Mouse (Mus musculus): ENCODE measurements around the gene Atp6v1fnb. TPM values are rescaled to one million over a fixed set of nuclear protein-coding genes. Genes with fewer than 3 reads are reported as not detected.

The Atp6v1fnb gene
- polyA plus RNA-seq, 1 experiment: not detected

DNA sequence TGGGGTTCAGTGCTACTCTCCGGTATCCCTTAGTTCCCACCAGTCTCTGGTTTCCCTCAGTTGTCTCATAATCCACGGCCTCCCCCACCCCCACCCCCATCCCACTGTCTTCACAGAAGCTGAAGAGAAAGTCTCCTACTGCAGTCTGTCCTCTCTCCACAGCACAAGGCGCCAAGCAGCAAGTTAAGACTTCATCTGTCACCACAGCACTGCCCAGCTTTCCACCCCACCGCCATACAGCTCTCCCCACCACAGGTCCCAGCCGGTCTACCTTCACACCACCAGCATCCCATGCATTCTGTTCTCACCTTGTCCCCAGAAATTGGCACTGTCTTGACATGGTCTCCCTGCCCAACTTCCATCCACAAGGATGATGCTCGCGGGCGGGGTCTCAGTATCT lies 35.6 kb downstream of the Atp6v1fnb start:
- TF ChIP-seq POLR2A (IDR thresholded peaks at IDR 0.05; ENCODE audit: insufficient read depth, low read depth, low read length) (no peak), CTCF (IDR thresholded peaks at IDR 0.05; ENCODE audit: insufficient read depth, low read depth, low read length) (no peak)
- 46% methylated on average over 8 of the region's 8 CpGs for WGBS
- Histone ChIP-seq H3K27ac (ENCODE audit: insufficient read depth, low read depth, low read length) (no peak overlapping the region), H3K4me1 (ENCODE audit: control insufficient read depth, insufficient read depth, low read length) (peaks cover 7% of the 10 kb centered on the region), H3K4me3 (ENCODE audit: insufficient read depth, low read depth, low read length) (no peak overlapping the region)

DNA sequence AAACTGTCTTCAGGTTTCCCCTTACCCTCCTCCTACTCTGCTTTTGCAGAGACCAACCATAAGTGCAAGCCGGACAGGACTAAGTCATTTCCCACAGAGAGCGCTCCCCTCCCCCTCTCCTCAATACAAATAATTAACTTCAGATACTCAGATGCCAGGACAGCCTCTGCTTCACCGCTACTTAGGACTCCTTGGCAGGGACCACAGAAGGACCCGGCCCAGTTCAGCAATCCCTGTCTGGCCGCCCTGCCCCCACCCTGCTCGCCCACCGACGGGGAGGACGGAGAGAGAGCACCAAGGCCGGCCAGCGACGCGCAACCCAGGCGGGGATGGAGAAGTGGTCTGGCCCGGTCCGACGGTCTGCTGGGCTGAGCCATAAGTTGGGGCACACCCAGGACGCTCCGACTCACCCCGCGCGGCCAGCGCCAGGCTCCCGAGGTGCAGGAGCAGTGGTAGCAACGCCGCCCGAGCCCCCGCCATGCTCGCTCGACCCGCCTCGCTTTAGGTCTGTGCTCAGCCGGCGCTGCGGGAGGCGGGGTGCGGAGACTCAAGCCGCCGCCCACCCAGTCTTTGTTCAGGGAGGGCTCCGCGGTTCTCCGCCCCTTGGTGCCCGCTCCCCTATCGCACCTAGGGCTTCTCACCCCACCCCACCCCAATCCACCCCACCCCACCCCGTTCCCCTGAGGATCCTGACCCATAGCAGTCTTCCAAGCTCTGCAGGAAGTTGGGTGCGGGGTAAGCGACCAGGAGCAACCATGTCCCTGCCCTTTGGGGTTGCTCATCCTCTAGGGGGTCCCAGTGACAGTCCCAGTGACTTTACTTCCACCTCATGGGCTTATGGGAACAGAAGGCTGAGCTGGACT lies 36.4 kb downstream of the Atp6v1fnb start, which contains the start of gene Kcp:
Kcp (minus strand) TSS at position 506 of the 863 bp plus-strand sequence.
- Histone ChIP-seq H3K4me3 (ENCODE audit: insufficient read depth, low read depth, low read length) (peak within 1 kb of the TSS; percentile 35), H3K27ac (ENCODE audit: insufficient read depth, low read depth, low read length) (no peak within 1 kb of the TSS), H3K4me1 (ENCODE audit: control insufficient read depth, insufficient read depth, low read length) (peaks cover 7% of the 10 kb centered on the region)
- 3% methylated on average over 47 of the region's 47 CpGs for WGBS
- TF ChIP-seq CTCF (IDR thresholded peaks at IDR 0.05; ENCODE audit: insufficient read depth, low read depth, low read length) (no peak), POLR2A (IDR thresholded peaks at IDR 0.05; ENCODE audit: insufficient read depth, low read depth, low read length) (no peak)

DNA sequence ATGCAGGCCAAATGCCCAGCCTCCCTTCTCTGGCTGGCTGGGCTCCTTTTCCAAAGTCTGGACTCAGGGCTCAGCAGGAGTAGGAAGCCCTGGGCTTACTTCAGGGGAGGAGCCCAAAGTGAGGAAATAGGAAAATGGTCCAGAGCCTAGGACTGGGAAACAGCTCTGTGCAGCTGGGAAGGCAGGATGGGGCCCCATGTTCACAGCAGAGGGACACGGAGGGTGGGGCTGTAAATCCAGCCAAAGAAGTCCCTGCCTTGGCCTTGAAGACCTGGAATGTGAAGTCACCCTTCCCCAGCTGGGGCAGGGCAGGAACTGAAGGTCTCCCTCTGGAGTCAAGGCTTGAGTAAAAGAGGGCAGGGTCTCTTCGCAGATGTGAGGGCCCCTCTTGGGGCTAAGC lies 37.8 kb downstream of the Atp6v1fnb start:
- WGBS: 71% methylated on average over 2 of the region's 2 CpGs
- H3K4me3 ChIP-seq (ENCODE audit: insufficient read depth, low read depth, low read length): no peak overlapping the region
- H3K4me1 ChIP-seq (ENCODE audit: control insufficient read depth, insufficient read depth, low read length): peaks cover 11% of the 10 kb centered on the region
- no peak overlapping the region for H3K27ac ChIP-seq (ENCODE audit: insufficient read depth, low read depth, low read length)
- TF ChIP-seq POLR2A (IDR thresholded peaks at IDR 0.05; ENCODE audit: insufficient read depth, low read depth, low read length) (no peak), CTCF (IDR thresholded peaks at IDR 0.05; ENCODE audit: insufficient read depth, low read depth, low read length) (no peak)

DNA sequence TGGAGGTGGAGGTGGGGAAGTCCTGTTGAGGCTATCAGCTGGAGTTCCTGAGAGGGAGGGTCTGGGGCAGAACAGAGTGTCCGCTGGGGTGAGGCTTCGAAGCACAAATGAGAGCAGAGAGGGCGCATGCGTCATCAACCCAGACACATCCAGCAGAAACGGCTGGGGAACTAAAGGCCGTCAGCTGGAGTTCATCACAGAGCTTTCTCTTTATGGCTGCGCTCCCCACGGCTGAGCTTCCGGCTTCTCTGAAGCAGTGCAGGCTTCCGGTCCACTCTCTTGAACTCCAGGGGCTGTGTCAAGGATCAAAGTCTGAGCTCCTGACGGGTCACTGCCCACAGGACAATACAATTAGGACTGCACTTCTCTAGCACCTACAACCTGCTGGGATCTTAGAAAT lies 42.0 kb downstream of the Atp6v1fnb start:
- peaks cover 4% of the 10 kb centered on the region for H3K4me1 ChIP-seq (ENCODE audit: control insufficient read depth, insufficient read depth, low read length)
- 0 out of 2 replicates have a peak overlapping the region, but pooled peaks have one; percentile 18 for H3K4me3 ChIP-seq (ENCODE audit: insufficient read depth, low read depth, low read length)
- H3K27ac ChIP-seq (ENCODE audit: insufficient read depth, low read depth, low read length): no peak overlapping the region
- TF ChIP-seq CTCF (IDR thresholded peaks at IDR 0.05; ENCODE audit: insufficient read depth, low read depth, low read length): no peak
- no peak for TF ChIP-seq POLR2A (IDR thresholded peaks at IDR 0.05; ENCODE audit: insufficient read depth, low read depth, low read length)
- WGBS: 1% methylated on average over 11 of the region's 11 CpGs

DNA sequence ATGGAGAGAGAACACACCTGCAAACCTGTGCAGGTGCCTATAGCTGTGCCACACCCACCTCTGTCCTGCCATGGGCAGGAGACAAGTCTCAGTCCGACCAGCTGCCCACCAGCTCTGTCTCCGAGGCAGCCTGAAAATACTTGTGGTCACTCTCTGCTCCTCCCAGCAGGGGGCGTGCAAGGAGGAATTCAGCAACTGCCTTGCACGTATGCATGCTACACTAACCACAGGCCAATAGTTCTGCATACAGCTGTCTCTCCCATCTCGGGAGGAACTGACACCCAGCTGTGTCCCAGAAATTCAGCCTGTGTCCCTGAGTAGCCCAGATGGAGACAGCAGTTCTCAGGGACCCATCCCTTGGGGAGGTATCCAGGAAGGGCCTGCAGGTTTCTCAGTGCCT lies 45.9 kb downstream of the Atp6v1fnb start:
- 15% methylated on average over 5 of the region's 5 CpGs for WGBS
- Histone ChIP-seq H3K27ac (ENCODE audit: insufficient read depth, low read depth, low read length) (no peak overlapping the region), H3K4me1 (ENCODE audit: control insufficient read depth, insufficient read depth, low read length) (peaks cover 4% of the 10 kb centered on the region), H3K4me3 (ENCODE audit: insufficient read depth, low read depth, low read length) (no peak overlapping the region)
- TF ChIP-seq POLR2A (IDR thresholded peaks at IDR 0.05; ENCODE audit: insufficient read depth, low read depth, low read length) (no peak), CTCF (IDR thresholded peaks at IDR 0.05; ENCODE audit: insufficient read depth, low read depth, low read length) (peak; percentile 59; the same call in 1 of the 2 replicates)

DNA sequence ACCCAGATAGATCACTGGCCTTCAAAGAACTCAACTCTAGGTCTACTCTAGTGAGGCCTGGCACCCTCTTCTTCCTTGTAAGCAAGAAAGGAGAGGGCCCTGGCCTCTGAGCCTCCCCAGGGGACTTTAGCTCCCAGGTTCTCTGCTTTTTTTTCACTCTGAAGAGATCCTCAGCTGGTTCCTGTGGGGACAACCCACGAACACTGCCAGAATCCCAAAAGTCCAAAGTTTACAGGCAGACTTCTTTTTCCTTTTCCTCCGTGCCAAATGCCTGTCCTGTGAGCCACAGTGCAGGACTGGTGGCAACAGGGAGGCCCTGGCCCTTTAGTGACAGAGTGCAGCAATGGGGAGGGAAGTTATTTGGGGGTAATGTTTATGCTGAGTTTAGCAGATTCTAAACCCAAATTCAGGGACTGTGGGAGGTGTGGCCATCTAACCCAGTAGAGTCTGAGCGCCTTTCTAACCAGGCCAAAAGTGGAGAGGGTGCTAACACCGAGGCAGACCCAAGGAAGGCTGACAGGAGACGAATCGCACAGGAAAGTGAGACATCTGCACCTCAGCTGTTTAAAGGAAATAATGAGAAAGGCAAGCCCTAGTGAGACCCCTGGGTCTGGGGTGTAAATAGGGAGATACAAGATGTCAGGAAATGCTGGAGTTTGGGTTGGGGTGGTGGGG lies 51.5 kb downstream of the Atp6v1fnb start:
- WGBS: 81% methylated on average over 6 of the region's 6 CpGs
- no peak overlapping the region for H3K27ac ChIP-seq (ENCODE audit: insufficient read depth, low read depth, low read length)

More for the DNA sequence above, 51.5 kb downstream of the Atp6v1fnb start:
- peaks cover 13% of the 10 kb centered on the region for H3K4me1 ChIP-seq (ENCODE audit: control insufficient read depth, insufficient read depth, low read length)
- H3K4me3 ChIP-seq (ENCODE audit: insufficient read depth, low read depth, low read length): no peak overlapping the region
- TF ChIP-seq POLR2A (IDR thresholded peaks at IDR 0.05; ENCODE audit: insufficient read depth, low read depth, low read length): no peak
- no peak for TF ChIP-seq CTCF (IDR thresholded peaks at IDR 0.05; ENCODE audit: insufficient read depth, low read depth, low read length)

Other genes starting within 250 kb of the Atp6v1fnb start
- gene Hilpda, start 198.9 kb upstream of the Atp6v1fnb start, polyA plus RNA-seq (2012; ENCODE audit: insufficient read depth, insufficient read length, low replicate concordance, missing spikeins): not detected in 2 replicates
- gene Fam71f2, start 191.8 kb upstream of the Atp6v1fnb start, polyA plus RNA-seq (2012; ENCODE audit: insufficient read depth, insufficient read length, low replicate concordance, missing spikeins): not detected in 2 replicates
- not detected in 2 replicates for gene Fam71f1, start 152.3 kb upstream of the Atp6v1fnb start, polyA plus RNA-seq (2012; ENCODE audit: insufficient read depth, insufficient read length, low replicate concordance, missing spikeins)
- gene Calu, start 123.4 kb upstream of the Atp6v1fnb start, polyA plus RNA-seq (2012; ENCODE audit: insufficient read depth, insufficient read length, low replicate concordance, missing spikeins): not detected in 2 replicates
- not detected in 2 replicates for gene Opn1sw, start 83.0 kb upstream of the Atp6v1fnb start, polyA plus RNA-seq (2012; ENCODE audit: insufficient read depth, insufficient read length, low replicate concordance, missing spikeins)
- not detected in 2 replicates for gene Ccdc136, start 75.1 kb upstream of the Atp6v1fnb start, polyA plus RNA-seq (2012; ENCODE audit: insufficient read depth, insufficient read length, low replicate concordance, missing spikeins)
- gene Flnc, start 38.2 kb upstream of the Atp6v1fnb start, polyA plus RNA-seq (2012; ENCODE audit: insufficient read depth, insufficient read length, low replicate concordance, missing spikeins): not detected in 2 replicates
- gene Atp6v1f, start 3.7 kb upstream of the Atp6v1fnb start, polyA plus RNA-seq (2012; ENCODE audit: insufficient read depth, insufficient read length, low replicate concordance, missing spikeins): not detected in 2 replicates
- not detected in 2 replicates for gene Kcp, start 36.5 kb downstream of the Atp6v1fnb start, polyA plus RNA-seq (2012; ENCODE audit: insufficient read depth, insufficient read length, low replicate concordance, missing spikeins)
- gene Irf5, start 55.2 kb downstream of the Atp6v1fnb start, polyA plus RNA-seq (2012; ENCODE audit: insufficient read depth, insufficient read length, low replicate concordance, missing spikeins): not detected in 2 replicates
- gene Tnpo3, start 138.4 kb downstream of the Atp6v1fnb start, polyA plus RNA-seq (2012; ENCODE audit: insufficient read depth, insufficient read length, low replicate concordance, missing spikeins): 290 TPM in 1 of 2 replicates, not detected in the other
- gene Tspan33, start 222.8 kb downstream of the Atp6v1fnb start, polyA plus RNA-seq (2012; ENCODE audit: insufficient read depth, insufficient read length, low replicate concordance, missing spikeins): not detected in 2 replicates